ENCODE assay signal across 19 mouse cellular contexts in genomic region chr19:25357094-25357493, GRCm38 (mm10).
"Had no signal": no experiment of that assay in that cellular context is flagged by ENCODE, and none has a peak within 500 bp of the region (broad histone marks: within the 10 kb centered on the region; RNA-seq: fewer than 3 reads in every experiment).

No protein-coding gene starts in this region.

- ATAC-seq: liver, embryonic 12.5 days; midbrain, embryonic 13.5 days; midbrain, embryonic 15.5 days had no signal

- H3K9me3 ChIP-seq: liver, embryonic 12.5 days; megakaryocyte, embryonic 14.5 days; midbrain, embryonic 13.5 days; midbrain, embryonic 15.5 days; neural tube, embryonic 13.5 days; neural tube, embryonic 15.5 days had no signal

- H3K4me3 ChIP-seq: liver, embryonic 12.5 days; megakaryocyte, embryonic 14.5 days; midbrain, embryonic 13.5 days; midbrain, embryonic 15.5 days; neural tube, embryonic 13.5 days; neural tube, embryonic 15.5 days had no signal

- H3K9ac ChIP-seq: liver, embryonic 12.5 days; liver, embryonic 14.5 days; lung, embryonic 14.5 days; midbrain, embryonic 13.5 days; midbrain, embryonic 15.5 days; neural tube, embryonic 13.5 days; neural tube, embryonic 15.5 days had no signal

- DNase-seq: lung, adult 18-20 months; lung, embryonic 14.5 days; lung, postnatal 10 days; lung, postnatal 36 days; retina, postnatal 1 day; right cerebral cortex, postnatal 14 days; spleen, adult 18-20 months; thymus, adult 2 months; thymus, postnatal 25 days; thymus, postnatal 4 days had no signal

- H3K27ac ChIP-seq: liver, embryonic 12.5 days; liver, embryonic 14.5 days; macrophage; midbrain, embryonic 13.5 days; midbrain, embryonic 15.5 days; neural tube, embryonic 13.5 days; neural tube, embryonic 15.5 days had no signal

- H3K27me3 ChIP-seq: midbrain, embryonic 15.5 days; neural tube, embryonic 13.5 days; neural tube, embryonic 15.5 days had no signal

- H3K36me3 ChIP-seq: liver, embryonic 12.5 days; midbrain, embryonic 13.5 days; midbrain, embryonic 15.5 days; neural tube, embryonic 13.5 days; neural tube, embryonic 15.5 days had no signal

- H3K4me2 ChIP-seq: liver, embryonic 12.5 days; lung, embryonic 14.5 days; midbrain, embryonic 11.5 days; midbrain, embryonic 13.5 days; midbrain, embryonic 15.5 days; neural tube, embryonic 13.5 days; neural tube, embryonic 15.5 days had no signal
